Mouse (Mus musculus): ENCODE measurements around the gene Nrxn3.

The Nrxn3 gene

GRCm38 (mm10) chr12:89812550-89813207 is 1090.0 kb downstream of the Nrxn3 start:
- no peak for DNase-seq (ENCODE audit: low spot score in 2 of 2)

- DNase-seq (ENCODE audit: low spot score in 2 of 2), result peak in 1 of 2 experiments; percentile 21
These were observed 1090.6 kb downstream of the Nrxn3 start for GRCm38 (mm10) chr12:89813294-89813693.

GRCm38 (mm10) chr12:89813718-89814117 is 1091.0 kb downstream of the Nrxn3 start:
- no peak for DNase-seq (ENCODE audit: low spot score in 2 of 2)

- DNase-seq (ENCODE audit: low spot score in 2 of 2), result no peak
These were observed 1091.9 kb downstream of the Nrxn3 start for GRCm38 (mm10) chr12:89814536-89814935.

GRCm38 (mm10) chr12:89817072-89817773 is 1094.5 kb downstream of the Nrxn3 start:
- DNase-seq (ENCODE audit: low spot score in 2 of 2), result no peak

- no peak for DNase-seq (ENCODE audit: low spot score in 2 of 2)
These were observed 1095.5 kb downstream of the Nrxn3 start for GRCm38 (mm10) chr12:89818200-89818599.

GRCm38 (mm10) chr12:89822141-89822540 is 1099.5 kb downstream of the Nrxn3 start:
- no peak for DNase-seq (ENCODE audit: low spot score in 2 of 2)

GRCm38 (mm10) chr12:89829927-89830326 is 1107.3 kb downstream of the Nrxn3 start:
- DNase-seq (ENCODE audit: low spot score in 2 of 2), result no peak

- no peak for DNase-seq (ENCODE audit: low spot score in 2 of 2)
These were observed 1107.7 kb downstream of the Nrxn3 start for GRCm38 (mm10) chr12:89830350-89830749.

GRCm38 (mm10) chr12:89831300-89831699 is 1108.6 kb downstream of the Nrxn3 start:
- DNase-seq (ENCODE audit: low spot score in 2 of 2), result no peak

- no peak for DNase-seq (ENCODE audit: low spot score in 2 of 2)
These were observed 1113.6 kb downstream of the Nrxn3 start for GRCm38 (mm10) chr12:89836271-89836670.

- DNase-seq (ENCODE audit: low spot score in 2 of 2), result no peak
These were observed 1120.2 kb downstream of the Nrxn3 start for GRCm38 (mm10) chr12:89842861-89843260.

- DNase-seq (ENCODE audit: low spot score in 2 of 2), result no peak
These were observed 1125.4 kb downstream of the Nrxn3 start for GRCm38 (mm10) chr12:89848116-89848515.

- DNase-seq (ENCODE audit: low spot score in 2 of 2), result no peak
These were observed 1131.7 kb downstream of the Nrxn3 start for GRCm38 (mm10) chr12:89854355-89854754.

- DNase-seq (ENCODE audit: low spot score in 2 of 2), result no peak
These were observed 1144.4 kb downstream of the Nrxn3 start for GRCm38 (mm10) chr12:89867124-89867523.

- no peak for DNase-seq (ENCODE audit: low spot score in 2 of 2)
These were observed 1160.1 kb downstream of the Nrxn3 start for GRCm38 (mm10) chr12:89882617-89883370.

GRCm38 (mm10) chr12:89884576-89884975 is 1161.9 kb downstream of the Nrxn3 start:
- DNase-seq (ENCODE audit: low spot score in 2 of 2), result no peak

- no peak for DNase-seq (ENCODE audit: low spot score in 2 of 2)
These were observed 1166.0 kb downstream of the Nrxn3 start for GRCm38 (mm10) chr12:89888647-89889046.

- DNase-seq (ENCODE audit: low spot score in 2 of 2), result no peak
These were observed 1174.2 kb downstream of the Nrxn3 start for GRCm38 (mm10) chr12:89896901-89897300.

GRCm38 (mm10) chr12:89909578-89909977 is 1186.9 kb downstream of the Nrxn3 start:
- DNase-seq (ENCODE audit: low spot score in 2 of 2), result no peak

- no peak for DNase-seq (ENCODE audit: low spot score in 2 of 2)
These were observed 1195.6 kb downstream of the Nrxn3 start for GRCm38 (mm10) chr12:89918138-89918829.

GRCm38 (mm10) chr12:89932338-89932737 is 1209.7 kb downstream of the Nrxn3 start:
- no peak for DNase-seq (ENCODE audit: low spot score in 2 of 2)

Data from frontal cortex, postnatal 10 days (tissue).